Mouse (Mus musculus): ENCODE measurements around the gene Lemd2. TPM values are rescaled to one million over a fixed set of nuclear protein-coding genes. Genes with fewer than 3 reads are reported as not detected.
A peak's percentile ranks its signal among the peaks of the same experiment; 100 is the strongest.

Gene Lemd2
- polyA plus RNA-seq, 1 experiment = 31.6 TPM

DNA sequence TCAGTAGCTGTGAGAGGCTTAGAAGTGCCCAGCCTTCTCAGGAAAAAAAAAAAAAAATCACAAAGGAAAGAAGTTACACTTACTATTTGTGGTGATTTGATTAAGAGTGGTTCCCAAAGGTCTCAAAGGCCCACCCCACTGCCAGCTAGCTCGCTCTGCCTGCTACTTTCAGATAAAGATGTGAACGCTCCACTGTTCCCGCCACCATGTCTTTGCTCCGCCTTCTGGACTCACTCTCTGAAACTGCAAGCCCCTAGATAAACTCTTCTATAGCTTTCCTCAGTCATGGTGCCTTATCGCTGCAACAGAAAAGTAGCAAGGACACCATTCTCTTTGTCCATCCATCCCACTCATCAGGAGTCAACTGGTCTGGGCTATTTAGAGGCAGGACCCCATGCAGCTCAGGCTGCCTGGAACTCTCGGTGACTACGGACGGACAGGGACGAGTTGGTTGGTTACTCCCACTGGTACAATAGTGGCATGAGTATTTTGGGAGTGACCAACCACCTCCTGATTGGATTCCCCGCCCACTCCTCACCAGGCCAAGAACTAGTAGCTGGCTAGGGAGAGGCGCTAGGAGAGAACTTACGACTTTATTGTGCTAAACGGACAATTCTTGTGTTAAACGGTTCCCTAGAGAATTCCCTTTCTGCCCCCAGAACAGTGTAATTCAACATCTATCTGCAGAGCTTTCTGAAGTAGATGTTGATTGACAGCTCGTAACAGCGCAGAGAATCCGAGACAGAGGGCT is 25.7 kb downstream of the Lemd2 start:
- Histone ChIP-seq H3K4me3 (ENCODE audit: low read depth, low read length) (peak overlapping the region; percentile 94), H3K9ac (ENCODE audit: low read depth, poor library complexity, severe bottlenecking) (peak overlapping the region; percentile 87), H3K4me1 (ENCODE audit: control insufficient read depth, insufficient read depth, low read length) (peaks cover 4% of the 10 kb centered on the region), H3K36me3 (ENCODE audit: control insufficient read depth, insufficient read depth, low read length, poor library complexity, severe bottlenecking) (no peaks in the 10 kb centered on the region), H3K27me3 (ENCODE audit: control insufficient read depth, insufficient read depth, low read length, poor library complexity, severe bottlenecking) (no peaks in the 10 kb centered on the region), H3K9me3 (replicated peaks; ENCODE audit: control insufficient read depth, insufficient read depth, low read length, poor library complexity, severe bottlenecking) (no peaks in the 10 kb centered on the region), H3K27ac (ENCODE audit: insufficient read depth, low read length) (peak overlapping the region; percentile 84)
- TF ChIP-seq EP300 (IDR thresholded peaks at IDR 0.05; ENCODE audit: insufficient read depth, low read depth, low read length) (0 out of 2 replicates have a peak, but pooled peaks have one; percentile 23), POLR2A (IDR thresholded peaks at IDR 0.05; ENCODE audit: insufficient read depth, low read length) (peak; percentile 27), CTCF (IDR thresholded peaks at IDR 0.05; ENCODE audit: low read depth, low read length) (no peak)

DNA sequence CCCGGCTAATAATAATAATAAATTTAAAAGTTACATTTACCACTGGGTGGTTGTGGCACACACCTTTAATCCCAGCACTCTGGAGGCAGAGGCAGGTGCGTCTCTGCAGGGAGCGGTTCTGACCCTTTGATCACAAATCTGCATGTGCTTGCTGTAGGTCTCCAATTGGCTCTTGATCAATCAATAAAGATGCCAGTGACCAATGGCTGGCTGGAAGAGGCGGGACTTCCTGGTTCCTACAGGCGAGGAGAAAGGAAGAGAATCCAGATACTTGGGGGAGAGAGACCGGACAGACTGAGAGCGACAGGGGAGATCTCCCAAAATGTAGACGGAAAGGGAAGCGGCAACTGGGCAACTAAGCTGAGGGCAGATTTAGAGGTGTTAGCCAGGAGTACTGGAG is 26.2 kb downstream of the Lemd2 start:
- TF ChIP-seq POLR2A (IDR thresholded peaks at IDR 0.05; ENCODE audit: insufficient read depth, low read length) = no peak
- TF ChIP-seq CTCF (IDR thresholded peaks at IDR 0.05; ENCODE audit: low read depth, low read length) = no peak
- no peak for TF ChIP-seq EP300 (IDR thresholded peaks at IDR 0.05; ENCODE audit: insufficient read depth, low read depth, low read length)
- Histone ChIP-seq H3K4me3 (ENCODE audit: low read depth, low read length) (peak overlapping the region; percentile 94), H3K27me3 (ENCODE audit: control insufficient read depth, insufficient read depth, low read length, poor library complexity, severe bottlenecking) (no peaks in the 10 kb centered on the region), H3K4me1 (ENCODE audit: control insufficient read depth, insufficient read depth, low read length) (peaks cover 4% of the 10 kb centered on the region), H3K9me3 (replicated peaks; ENCODE audit: control insufficient read depth, insufficient read depth, low read length, poor library complexity, severe bottlenecking) (no peaks in the 10 kb centered on the region), H3K27ac (ENCODE audit: insufficient read depth, low read length) (peak overlapping the region; percentile 84), H3K36me3 (ENCODE audit: control insufficient read depth, insufficient read depth, low read length, poor library complexity, severe bottlenecking) (no peaks in the 10 kb centered on the region), H3K9ac (ENCODE audit: low read depth, poor library complexity, severe bottlenecking) (peak overlapping the region; percentile 87)

DNA sequence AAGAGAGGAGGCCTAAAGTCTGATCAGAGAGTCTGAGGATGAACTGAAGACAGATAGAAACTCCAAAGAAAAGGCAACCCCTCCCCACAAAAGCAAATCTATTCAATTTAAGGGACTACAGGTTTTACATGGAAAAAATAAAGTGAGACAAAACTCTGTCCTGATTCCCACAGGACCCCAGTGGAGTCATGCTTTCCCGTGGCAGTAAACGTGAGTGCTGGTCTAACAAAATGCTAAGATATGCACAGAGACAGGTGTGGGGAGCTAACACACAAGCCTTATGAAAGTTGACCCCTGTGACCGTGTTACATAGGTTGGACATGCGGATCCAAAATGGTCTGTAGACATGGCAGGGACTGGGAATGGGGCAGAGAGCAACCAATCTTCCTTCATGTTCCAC is 27.5 kb downstream of the Lemd2 start:
- Histone ChIP-seq H3K27me3 (ENCODE audit: control insufficient read depth, insufficient read depth, low read length, poor library complexity, severe bottlenecking) (no peaks in the 10 kb centered on the region), H3K9ac (ENCODE audit: low read depth, poor library complexity, severe bottlenecking) (no peak overlapping the region), H3K4me1 (ENCODE audit: control insufficient read depth, insufficient read depth, low read length) (peaks cover 4% of the 10 kb centered on the region), H3K4me3 (ENCODE audit: low read depth, low read length) (no peak overlapping the region), H3K36me3 (ENCODE audit: control insufficient read depth, insufficient read depth, low read length, poor library complexity, severe bottlenecking) (no peaks in the 10 kb centered on the region), H3K27ac (ENCODE audit: insufficient read depth, low read length) (no peak overlapping the region), H3K9me3 (replicated peaks; ENCODE audit: control insufficient read depth, insufficient read depth, low read length, poor library complexity, severe bottlenecking) (no peaks in the 10 kb centered on the region)
- TF ChIP-seq CTCF (IDR thresholded peaks at IDR 0.05; ENCODE audit: low read depth, low read length) (no peak), POLR2A (IDR thresholded peaks at IDR 0.05; ENCODE audit: insufficient read depth, low read length) (no peak), EP300 (IDR thresholded peaks at IDR 0.05; ENCODE audit: insufficient read depth, low read depth, low read length) (no peak)

DNA sequence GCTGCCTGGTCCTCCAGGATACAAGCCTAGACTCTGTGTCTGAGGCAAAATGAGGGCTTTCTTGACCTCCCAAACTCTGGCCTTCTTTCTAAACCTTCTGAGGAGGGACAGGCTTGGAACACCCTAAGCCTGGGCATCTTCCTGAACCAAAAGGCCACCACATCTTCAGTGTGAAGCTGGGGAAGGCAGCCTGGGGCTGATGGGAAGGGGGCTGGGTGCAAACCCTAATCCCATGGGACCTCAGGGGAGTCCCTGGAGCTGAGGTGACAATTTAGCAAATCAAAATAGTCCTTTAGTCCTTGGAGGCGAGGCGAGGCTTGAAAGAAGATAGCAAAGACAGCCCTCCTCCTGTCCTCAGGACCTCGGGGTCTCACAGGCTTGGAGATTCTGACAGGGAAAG is 28.0 kb downstream of the Lemd2 start:
- Histone ChIP-seq H3K27ac (ENCODE audit: insufficient read depth, low read length) (no peak overlapping the region), H3K36me3 (ENCODE audit: control insufficient read depth, insufficient read depth, low read length, poor library complexity, severe bottlenecking) (no peaks in the 10 kb centered on the region), H3K4me3 (ENCODE audit: low read depth, low read length) (no peak overlapping the region), H3K27me3 (ENCODE audit: control insufficient read depth, insufficient read depth, low read length, poor library complexity, severe bottlenecking) (no peaks in the 10 kb centered on the region), H3K9ac (ENCODE audit: low read depth, poor library complexity, severe bottlenecking) (no peak overlapping the region), H3K9me3 (replicated peaks; ENCODE audit: control insufficient read depth, insufficient read depth, low read length, poor library complexity, severe bottlenecking) (no peaks in the 10 kb centered on the region), H3K4me1 (ENCODE audit: control insufficient read depth, insufficient read depth, low read length) (peaks cover 4% of the 10 kb centered on the region)
- TF ChIP-seq CTCF (IDR thresholded peaks at IDR 0.05; ENCODE audit: low read depth, low read length) = no peak
- TF ChIP-seq EP300 (IDR thresholded peaks at IDR 0.05; ENCODE audit: insufficient read depth, low read depth, low read length) = no peak
- TF ChIP-seq POLR2A (IDR thresholded peaks at IDR 0.05; ENCODE audit: insufficient read depth, low read length) = no peak

DNA sequence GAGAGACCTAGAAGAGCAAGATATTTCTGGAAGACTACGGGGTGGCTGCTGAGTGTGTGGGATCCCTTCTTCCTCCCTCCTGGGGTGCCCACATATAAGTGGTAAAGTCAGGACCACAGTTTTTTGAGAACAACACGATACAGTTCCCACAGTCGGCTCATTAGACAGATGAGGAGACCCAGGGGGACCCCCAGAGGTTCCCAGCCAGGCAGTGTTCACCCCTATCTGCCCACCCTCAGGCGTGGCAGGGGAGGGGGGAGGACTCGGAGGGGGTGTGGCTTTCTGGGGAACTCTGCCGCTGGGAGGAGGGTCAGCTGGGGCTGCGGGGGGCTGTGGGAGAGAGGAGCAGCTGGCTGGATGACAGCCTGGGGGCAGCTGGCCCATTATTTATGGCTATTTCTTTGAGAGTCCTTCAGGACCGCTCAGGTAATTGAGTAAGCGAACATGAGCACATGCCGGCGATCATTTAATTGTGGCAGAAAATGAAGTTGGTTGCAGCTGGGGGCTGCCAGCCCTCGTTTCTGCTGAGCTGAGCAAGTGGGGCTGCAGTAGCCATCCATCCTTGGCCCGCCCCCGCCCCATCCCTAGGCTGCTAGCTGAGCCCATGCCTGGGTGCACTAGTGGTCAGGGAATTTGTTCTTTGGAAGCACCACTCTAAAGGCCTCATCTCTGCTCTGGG is 28.9 kb downstream of the Lemd2 start:
- peaks cover 4% of the 10 kb centered on the region for H3K4me1 ChIP-seq (ENCODE audit: control insufficient read depth, insufficient read depth, low read length)
- H3K4me3 ChIP-seq (ENCODE audit: low read depth, low read length) = no peak overlapping the region
- H3K9ac ChIP-seq (ENCODE audit: low read depth, poor library complexity, severe bottlenecking) = no peak overlapping the region
- no peaks in the 10 kb centered on the region for H3K9me3 ChIP-seq (replicated peaks; ENCODE audit: control insufficient read depth, insufficient read depth, low read length, poor library complexity, severe bottlenecking)
- H3K27me3 ChIP-seq (ENCODE audit: control insufficient read depth, insufficient read depth, low read length, poor library complexity, severe bottlenecking) = no peaks in the 10 kb centered on the region
- no peak for TF ChIP-seq EP300 (IDR thresholded peaks at IDR 0.05; ENCODE audit: insufficient read depth, low read depth, low read length)
- TF ChIP-seq CTCF (IDR thresholded peaks at IDR 0.05; ENCODE audit: low read depth, low read length) = no peak
- no peak for TF ChIP-seq POLR2A (IDR thresholded peaks at IDR 0.05; ENCODE audit: insufficient read depth, low read length)
- no peaks in the 10 kb centered on the region for H3K36me3 ChIP-seq (ENCODE audit: control insufficient read depth, insufficient read depth, low read length, poor library complexity, severe bottlenecking)
- no peak overlapping the region for H3K27ac ChIP-seq (ENCODE audit: insufficient read depth, low read length)

DNA sequence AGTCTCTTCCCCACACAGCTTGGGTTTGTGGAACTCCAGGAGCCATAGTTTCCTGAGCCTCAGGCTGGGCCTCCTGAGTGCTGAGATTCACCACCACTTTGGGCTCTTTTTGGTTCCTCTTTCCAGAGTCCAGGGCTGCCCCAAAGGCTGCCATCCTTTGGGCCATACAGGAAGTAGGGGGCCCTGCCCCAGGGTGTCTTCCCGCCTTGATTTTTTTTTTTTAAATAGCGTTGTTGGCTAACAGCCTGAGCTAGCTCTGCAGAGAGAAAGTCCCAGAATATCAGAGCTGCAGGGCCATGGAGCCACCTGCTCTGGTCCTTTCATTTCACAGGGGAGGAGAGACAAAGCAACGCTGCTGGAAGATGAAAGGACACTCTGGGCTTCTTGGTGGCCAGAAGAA is 30.6 kb downstream of the Lemd2 start:
- H3K9me3 ChIP-seq (replicated peaks; ENCODE audit: control insufficient read depth, insufficient read depth, low read length, poor library complexity, severe bottlenecking) = no peaks in the 10 kb centered on the region
- no peaks in the 10 kb centered on the region for H3K27me3 ChIP-seq (ENCODE audit: control insufficient read depth, insufficient read depth, low read length, poor library complexity, severe bottlenecking)
- TF ChIP-seq EP300 (IDR thresholded peaks at IDR 0.05; ENCODE audit: insufficient read depth, low read depth, low read length) (no peak), CTCF (IDR thresholded peaks at IDR 0.05; ENCODE audit: low read depth, low read length) (no peak), POLR2A (IDR thresholded peaks at IDR 0.05; ENCODE audit: insufficient read depth, low read length) (no peak)
- H3K4me3 ChIP-seq (ENCODE audit: low read depth, low read length) = no peak overlapping the region
- no peaks in the 10 kb centered on the region for H3K4me1 ChIP-seq (ENCODE audit: control insufficient read depth, insufficient read depth, low read length)
- H3K27ac ChIP-seq (ENCODE audit: insufficient read depth, low read length) = no peak overlapping the region
- H3K9ac ChIP-seq (ENCODE audit: low read depth, poor library complexity, severe bottlenecking) = no peak overlapping the region
- no peaks in the 10 kb centered on the region for H3K36me3 ChIP-seq (ENCODE audit: control insufficient read depth, insufficient read depth, low read length, poor library complexity, severe bottlenecking)

Measured in ES-Bruce4 (cell line).